Mouse (Mus musculus): ENCODE results near the gene Syngr2. TPM values are rescaled to one million over a fixed set of nuclear protein-coding genes. Genes with fewer than 3 reads are reported as not detected.

The Syngr2 gene
- total and polyA plus RNA-seq, 3 experiments, result 189 to 384 TPM; not detected in 1

- no peak; a peak in 1 of 4 replicates for TF ChIP-seq EP300 (IDR thresholded peaks at IDR 0.05; ENCODE audit: low read depth in 1 of 2, low read length in 2 of 2)
- peak; percentile 47 for TF ChIP-seq HCFC1 (IDR thresholded peaks at IDR 0.05; ENCODE audit: low read depth, low read length)
- TF ChIP-seq TCF12 (IDR thresholded peaks at IDR 0.05; ENCODE audit: low read depth, low read length), result no peak
- no peak for TF ChIP-seq ZC3H11A (IDR thresholded peaks at IDR 0.05; ENCODE audit: low read depth, low read length)
- peak; percentile 74 for TF ChIP-seq MAZ (IDR thresholded peaks at IDR 0.05; ENCODE audit: low read depth, low read length)
- TF ChIP-seq GATA1 (IDR thresholded peaks at IDR 0.05; ENCODE audit: low read depth, low read length), result no peak
- TF ChIP-seq ZMIZ1 (IDR thresholded peaks at IDR 0.05; ENCODE audit: low read depth, low read length), result peak; percentile 57; the same call in 1 of the 2 replicates
- no peak for TF ChIP-seq TAL1 (IDR thresholded peaks at IDR 0.05; ENCODE audit: low read length)
- TF ChIP-seq BHLHE40 (IDR thresholded peaks at IDR 0.05; ENCODE audit: borderline replicate concordance, low read depth, low read length), result no peak
- peak; percentile 34; the same call in 1 of the 2 replicates for TF ChIP-seq TBP (IDR thresholded peaks at IDR 0.05; ENCODE audit: low read depth, low read length)
- peak; percentile 19; the same call in 1 of the 2 replicates for TF ChIP-seq NRF1 (IDR thresholded peaks at IDR 0.05; ENCODE audit: insufficient read depth, low read depth, low read length, poor library complexity, severe bottlenecking)
These were observed 29.9 kb upstream of the Syngr2 start (continued) for GRCm38 (mm10) chr11:117779434-117780198.

GRCm38 (mm10) chr11:117780199-117780515 is 29.3 kb upstream of the Syngr2 start:
- Histone ChIP-seq H3K9ac (ENCODE audit: control insufficient read depth, low read depth, low read length, poor library complexity, severe bottlenecking) (peak overlapping the region; percentile 77), H3K4me1 (ENCODE audit: control insufficient read depth in 1 of 2, insufficient read depth in 2 of 2, low read length in 2 of 2) (peaks cover 3 to 13% of the 10 kb centered on the region in 2 experiments; a peak in 2 of 4 replicates), H3K79me2 (ENCODE audit: control insufficient read depth, insufficient read depth, low read length, poor library complexity) (peaks cover 34% of the 10 kb centered on the region), H3K27ac (ENCODE audit: control insufficient read depth, low read depth, low read length) (peak overlapping the region; percentile 96), H3K27me3 (ENCODE audit: control insufficient read depth in 1 of 2, insufficient read depth in 2 of 2, low read length in 2 of 2) (no peaks in the 10 kb centered on the region), H3K36me3 (ENCODE audit: control insufficient read depth in 1 of 2, insufficient read depth in 2 of 2, low read length in 2 of 2) (no peaks in the 10 kb centered on the region), H3K4me3 (ENCODE audit: control insufficient read depth in 1 of 2, insufficient read depth in 1 of 2, low read depth in 2 of 2, low read length in 2 of 2) (peak overlapping the region; percentile 67 to 74), H3K9me3 (replicated peaks; ENCODE audit: insufficient read depth, low read length) (no peaks in the 10 kb centered on the region)
- DNase-seq (ENCODE audit: low read depth, low spot score), result no peak
- TF ChIP-seq RCOR1 (IDR thresholded peaks at IDR 0.05; ENCODE audit: low read depth, low read length) (no peak), MYB (IDR thresholded peaks at IDR 0.05; ENCODE audit: low read depth, low read length) (0 out of 2 replicates have a peak, but pooled peaks have one; percentile 8), NRF1 (IDR thresholded peaks at IDR 0.05; ENCODE audit: insufficient read depth, low read depth, low read length, poor library complexity, severe bottlenecking) (0 out of 2 replicates have a peak, but pooled peaks have one; percentile 4)

GRCm38 (mm10) chr11:117780582-117781111 is 28.8 kb upstream of the Syngr2 start:
- Histone ChIP-seq H3K4me3 (ENCODE audit: control insufficient read depth in 1 of 2, insufficient read depth in 1 of 2, low read depth in 2 of 2, low read length in 2 of 2) (peak overlapping the region; percentile 74 to 81), H3K36me3 (ENCODE audit: control insufficient read depth in 1 of 2, insufficient read depth in 2 of 2, low read length in 2 of 2) (no peaks in the 10 kb centered on the region)
- TF ChIP-seq NRF1 (IDR thresholded peaks at IDR 0.05; ENCODE audit: insufficient read depth, low read depth, low read length, poor library complexity, severe bottlenecking) (0 out of 2 replicates have a peak, but pooled peaks have one; percentile 6), ZKSCAN1 (IDR thresholded peaks at IDR 0.05; ENCODE audit: low read depth, low read length) (no peak), TCF12 (IDR thresholded peaks at IDR 0.05; ENCODE audit: low read depth, low read length) (peak; percentile 76), RAD21 (IDR thresholded peaks at IDR 0.05; ENCODE audit: low read depth, low read length) (no peak), MXI1 (IDR thresholded peaks at IDR 0.05; ENCODE audit: low read depth, low read length) (peak; percentile 99), ZMIZ1 (IDR thresholded peaks at IDR 0.05; ENCODE audit: low read depth, low read length) (no peak; the same call in none of the 2 replicates), KAT2A (conservative IDR thresholded peaks at IDR 0.05; ENCODE audit: low read depth, low read length) (peak; percentile 38; the same call in 1 of the 2 replicates), POLR2A (IDR thresholded peaks at IDR 0.05; ENCODE audit: control insufficient read depth in 1 of 2, insufficient read depth in 1 of 2, low read depth in 1 of 2, low read length in 2 of 2, poor library complexity in 1 of 2) (peak in 1 of 2 experiments; percentile 52; a peak in 3 of 4 replicates), CHD1 (IDR thresholded peaks at IDR 0.05; ENCODE audit: low read depth, low read length) (no peak), UBTF (IDR thresholded peaks at IDR 0.05; ENCODE audit: borderline replicate concordance, insufficient read depth, low read depth, low read length) (no peak), E2F4 (IDR thresholded peaks at IDR 0.05; ENCODE audit: borderline replicate concordance, low read depth, low read length) (no peak), BHLHE40 (IDR thresholded peaks at IDR 0.05; ENCODE audit: borderline replicate concordance, low read depth, low read length) (peak; percentile 86; the same call in 1 of the 2 replicates), MAX (IDR thresholded peaks at IDR 0.05; ENCODE audit: low read length) (peak; percentile 99), MYB (IDR thresholded peaks at IDR 0.05; ENCODE audit: low read depth, low read length) (0 out of 2 replicates have a peak, but pooled peaks have one; percentile 42), MYC (IDR thresholded peaks at IDR 0.05; ENCODE audit: low read depth, low read length) (peak; percentile 59), SMC3 (IDR thresholded peaks at IDR 0.05; ENCODE audit: low read depth, low read length) (no peak), POLR2AphosphoS5 (IDR thresholded peaks at IDR 0.05; ENCODE audit: borderline replicate concordance, low read depth, low read length) (no peak), POLR2AphosphoS2 (IDR thresholded peaks at IDR 0.05; ENCODE audit: low read length) (no peak; the same call in 1 of the 2 replicates)

More at GRCm38 (mm10) chr11:117780582-117781111, 28.8 kb upstream of the Syngr2 start:
- Histone ChIP-seq H3K27ac (ENCODE audit: control insufficient read depth, low read depth, low read length) (peak overlapping the region; percentile 96), H3K79me2 (ENCODE audit: control insufficient read depth, insufficient read depth, low read length, poor library complexity) (peaks cover 34% of the 10 kb centered on the region), H3K9ac (ENCODE audit: control insufficient read depth, low read depth, low read length, poor library complexity, severe bottlenecking) (peak overlapping the region; percentile 82), H3K27me3 (ENCODE audit: control insufficient read depth in 1 of 2, insufficient read depth in 2 of 2, low read length in 2 of 2) (no peaks in the 10 kb centered on the region), H3K4me1 (ENCODE audit: control insufficient read depth in 1 of 2, insufficient read depth in 2 of 2, low read length in 2 of 2) (peaks cover 3 to 13% of the 10 kb centered on the region in 2 experiments; a peak in 2 of 4 replicates), H3K9me3 (replicated peaks; ENCODE audit: insufficient read depth, low read length) (no peaks in the 10 kb centered on the region)
- peak; percentile 100 for DNase-seq (ENCODE audit: low read depth, low spot score)

Measured in MEL (cell line).